Mouse (Mus musculus): ENCODE results near the gene Car6.

DNA sequence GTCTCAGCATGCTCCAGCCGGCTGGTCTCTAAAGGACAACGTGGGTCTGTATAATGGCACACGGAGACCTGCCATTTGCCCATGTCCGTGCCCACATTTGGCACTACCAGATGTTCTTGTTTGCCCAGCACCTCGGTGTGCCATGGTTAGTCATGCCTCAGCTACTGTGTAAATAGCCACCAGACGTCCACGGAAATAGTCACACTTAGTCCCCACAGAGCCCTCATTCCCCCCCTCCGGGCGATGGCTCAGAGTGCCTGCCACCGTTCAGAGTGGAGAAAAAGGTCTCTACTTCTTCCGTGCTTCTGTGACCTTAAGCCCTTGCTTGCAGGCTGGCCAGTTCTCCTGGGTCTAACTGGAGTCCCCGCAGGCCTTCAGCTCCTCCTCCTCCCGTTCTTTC, 62.0 kb downstream of the Car6 start:
- TF ChIP-seq CTCF (IDR thresholded peaks at IDR 0.05): no peak
- TF ChIP-seq POLR2A (IDR thresholded peaks at IDR 0.05; ENCODE audit: insufficient read depth, low read depth, low read length): no peak

Data from heart, adult 2 months (tissue).